Mouse (Mus musculus): ENCODE results near the gene Abca12.

Gene Abca12

DNA sequence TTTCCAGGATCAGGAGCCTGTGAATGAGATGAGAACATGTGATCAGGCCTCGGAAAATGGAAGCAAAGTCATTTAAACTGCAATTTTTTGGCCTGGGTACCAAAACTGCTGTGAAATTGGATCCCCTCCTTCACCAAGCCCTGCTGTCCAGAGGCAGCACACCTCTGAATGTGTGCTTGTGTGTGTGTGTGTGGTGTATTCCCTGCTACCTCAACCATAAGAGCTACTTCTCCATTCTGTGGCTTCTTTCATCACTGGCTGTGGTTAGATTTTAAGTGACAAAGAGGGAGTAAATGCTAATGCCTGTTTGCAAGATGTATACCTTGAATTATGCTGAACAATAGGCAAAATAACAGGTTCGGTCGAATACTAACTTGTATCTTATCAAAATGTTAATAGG lies 84.4 kb downstream of the Abca12 start:
- DNase-seq = no peak

DNA sequence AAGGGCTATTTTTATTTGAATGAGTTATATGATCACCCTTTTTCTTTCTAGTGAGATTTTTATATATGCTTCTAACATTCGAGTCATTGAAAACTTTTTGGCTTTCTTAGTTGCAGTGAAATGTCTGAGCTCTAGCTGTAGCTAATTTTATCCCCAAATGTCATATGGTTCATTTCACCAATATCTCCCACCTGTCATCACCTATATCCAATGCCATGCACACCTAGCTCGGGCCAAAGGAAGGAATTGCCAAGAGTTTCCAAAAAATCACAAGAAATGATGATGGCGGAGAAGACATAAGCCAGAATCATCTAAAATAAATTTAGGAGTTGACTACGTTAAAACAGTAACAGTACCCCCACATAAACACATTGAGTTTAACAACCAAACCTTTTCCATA lies 102.5 kb downstream of the Abca12 start:
- DNase-seq = no peak

DNA sequence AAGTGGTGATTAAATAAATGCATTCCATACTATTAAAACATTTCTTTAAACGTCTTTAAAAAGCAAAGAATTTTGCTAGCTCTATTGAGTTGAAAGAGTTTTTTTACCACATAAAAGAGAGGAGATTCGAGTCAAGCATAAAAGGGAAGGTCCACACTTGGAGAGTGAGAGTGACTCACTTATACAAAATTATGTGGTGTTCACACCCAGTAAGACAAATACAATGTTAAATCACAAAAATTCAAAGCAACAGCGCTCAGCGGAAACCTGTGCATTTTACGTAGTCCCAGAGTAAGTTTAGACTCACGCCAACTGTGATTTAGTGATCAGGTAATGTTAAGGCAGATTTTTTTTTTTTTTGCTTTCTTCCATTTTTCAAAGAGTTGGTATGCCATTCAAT lies 104.1 kb downstream of the Abca12 start:
- no peak for DNase-seq

DNA sequence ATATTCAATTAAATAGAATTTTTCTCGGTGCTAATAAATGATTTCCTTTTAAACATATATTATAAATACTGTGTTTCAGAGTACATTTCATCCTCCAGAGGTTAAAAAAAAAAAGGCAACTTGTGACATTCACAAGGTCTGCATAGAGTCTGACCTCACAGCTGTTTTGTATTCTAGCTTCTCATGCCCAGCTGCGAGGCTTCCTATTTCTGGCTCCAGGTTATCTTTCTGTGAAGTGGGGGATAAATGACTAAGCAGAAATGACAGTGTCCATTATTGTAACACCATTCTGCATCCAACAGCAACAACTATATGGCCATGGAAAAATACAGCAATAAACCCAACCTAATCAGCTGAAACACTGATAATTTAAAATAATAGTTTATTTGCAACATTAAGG lies 107.3 kb downstream of the Abca12 start:
- DNase-seq = no peak

DNA sequence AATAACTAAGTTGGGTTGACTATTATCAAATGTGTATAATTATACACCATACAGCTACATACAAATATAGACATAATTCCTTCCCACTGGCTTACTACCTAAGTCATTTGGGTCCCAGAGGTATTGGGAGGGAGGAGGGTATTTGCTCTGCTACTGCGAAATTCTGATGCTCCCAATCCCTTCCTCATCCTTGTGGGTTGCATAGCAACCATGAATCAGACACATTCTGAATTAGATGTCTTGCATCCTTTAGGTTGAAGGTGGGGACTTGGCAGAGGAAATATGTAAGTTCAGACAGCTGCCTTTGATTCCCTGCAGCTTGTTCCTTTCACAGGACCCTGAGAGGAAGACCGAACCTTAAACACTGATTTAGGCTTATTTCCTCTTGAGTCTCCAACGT lies 108.5 kb downstream of the Abca12 start:
- DNase-seq = no peak

DNA sequence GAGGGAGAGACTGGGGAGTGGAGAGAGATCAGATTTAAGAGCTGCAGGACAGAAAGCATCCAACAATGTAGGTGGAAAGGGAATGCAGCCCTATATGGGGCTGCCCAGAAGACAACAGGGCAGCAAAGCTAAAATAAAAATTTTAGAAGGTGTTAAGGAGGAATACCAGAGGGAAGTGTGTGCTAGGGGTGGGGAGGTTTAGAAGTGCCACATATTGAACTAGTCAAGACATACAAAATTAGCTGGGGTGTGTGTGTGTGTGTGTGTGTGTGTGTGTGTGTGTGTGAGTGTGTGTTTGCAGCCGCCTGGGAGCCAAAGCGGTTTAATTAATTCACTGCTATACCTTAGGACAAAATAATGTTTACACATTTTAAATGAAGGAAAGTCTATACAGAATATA lies 110.1 kb downstream of the Abca12 start:
- DNase-seq = no peak

DNA sequence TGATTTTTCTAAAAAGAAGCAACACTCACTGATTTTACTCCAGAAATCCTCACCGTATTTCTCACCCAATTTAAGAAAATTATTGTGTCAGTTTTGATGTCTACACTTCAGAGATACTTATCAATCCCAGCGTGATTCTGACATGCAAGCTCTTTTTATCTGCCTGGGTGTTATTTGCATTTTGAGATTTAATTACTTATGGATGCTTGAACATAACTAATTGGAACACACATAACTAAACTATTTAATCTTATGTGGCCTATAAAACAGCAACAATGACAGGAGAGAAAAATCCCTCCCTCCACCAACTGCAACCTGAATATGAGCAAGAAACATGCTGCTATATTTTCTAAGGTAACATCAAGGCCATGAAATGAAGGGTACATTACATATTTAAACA lies 117.7 kb downstream of the Abca12 start:
- DNase-seq = no peak

DNA sequence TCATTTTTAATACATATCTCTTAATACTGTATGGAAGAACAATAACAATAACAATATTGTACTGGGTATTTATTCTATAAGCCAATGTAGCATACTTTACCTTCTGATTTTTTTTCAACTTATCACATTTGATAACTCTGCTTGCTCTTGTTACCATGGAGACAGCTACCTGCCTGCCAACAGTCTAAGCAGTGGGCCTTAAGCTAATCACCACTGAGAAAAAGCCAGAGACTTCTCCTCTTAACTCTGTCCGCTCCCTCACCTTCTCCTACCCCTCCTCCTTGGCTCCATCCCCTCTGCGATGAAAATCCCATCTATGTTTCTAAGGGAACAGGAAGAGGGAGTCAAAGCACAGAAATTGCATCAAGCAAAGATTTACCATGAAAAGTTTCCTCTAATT lies 118.1 kb downstream of the Abca12 start:
- no peak for DNase-seq

DNA sequence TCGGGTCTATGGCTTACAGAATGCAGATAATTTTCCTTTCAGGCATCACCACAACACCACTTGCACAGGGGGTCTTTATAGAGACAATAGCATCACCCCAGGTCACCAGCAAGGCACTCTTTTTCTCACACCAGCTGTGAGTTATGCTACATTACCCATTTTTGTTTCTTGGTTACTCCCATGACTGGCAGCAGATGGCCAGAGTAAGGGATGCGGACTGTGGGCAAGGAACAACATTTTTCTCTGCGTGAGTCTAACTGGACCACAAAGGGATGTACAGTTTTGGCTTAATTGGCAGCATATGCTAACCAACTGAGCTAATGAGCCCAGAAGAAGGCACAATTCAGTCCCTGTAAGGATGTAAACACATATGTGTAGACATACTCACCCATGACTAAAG lies 122.8 kb downstream of the Abca12 start:
- no peak for DNase-seq

DNA sequence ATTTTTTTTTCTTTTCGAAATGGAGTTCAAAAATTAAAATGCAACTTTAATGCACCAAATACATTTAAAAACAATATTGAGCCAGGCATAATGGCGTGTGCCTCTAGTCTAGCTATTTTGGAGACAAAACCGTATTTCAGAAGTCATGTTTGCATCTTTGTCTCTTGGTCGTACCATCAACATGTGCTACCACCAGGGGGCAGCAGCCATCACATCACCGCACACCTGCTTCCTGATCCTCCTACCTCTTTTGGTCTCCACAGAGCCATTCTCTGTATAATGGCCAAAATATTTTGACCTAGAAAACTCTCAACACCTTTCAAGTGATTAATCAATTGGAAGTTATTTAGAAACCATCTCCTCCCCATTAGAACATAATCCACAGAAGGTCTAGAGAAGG lies 125.2 kb downstream of the Abca12 start:
- DNase-seq = peak in 1 of 2 experiments; percentile 53

DNA sequence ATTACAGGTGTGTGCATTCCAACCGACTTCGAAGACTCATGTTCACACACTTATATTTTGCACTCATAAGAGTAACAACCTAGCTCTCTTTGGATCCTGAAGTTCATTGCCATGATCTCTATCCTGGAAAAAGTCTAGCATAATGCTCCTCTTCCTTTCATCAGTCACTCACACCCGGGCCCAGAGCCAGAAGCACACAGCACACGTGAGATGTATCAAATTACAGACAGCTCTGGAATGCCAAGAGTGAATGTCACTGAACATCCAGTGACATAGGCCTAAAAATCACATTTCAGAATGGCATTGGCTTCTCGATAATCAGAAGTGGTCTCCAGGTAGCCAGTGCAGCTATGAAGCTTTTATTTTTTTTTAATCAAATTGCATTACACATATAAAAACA lies 137.8 kb downstream of the Abca12 start:
- no peak for DNase-seq

DNA sequence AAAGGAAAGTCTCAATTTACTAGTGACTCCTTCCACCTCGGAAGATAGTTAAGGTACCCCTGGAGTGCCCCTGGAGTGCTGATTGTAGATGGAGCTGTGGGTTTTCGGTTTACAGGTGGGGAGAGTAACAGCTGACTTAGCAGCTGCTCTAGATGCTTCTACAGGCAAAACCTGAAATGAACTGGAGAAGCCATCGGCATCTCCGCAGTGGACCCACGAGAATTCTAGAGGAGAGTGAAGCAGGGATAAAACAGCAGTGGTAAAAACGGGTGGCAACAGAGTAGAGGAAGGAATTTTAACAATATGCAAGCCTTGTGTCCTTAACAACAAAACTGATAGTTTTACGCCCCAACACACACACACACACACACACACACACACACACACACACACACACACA lies 142.2 kb downstream of the Abca12 start:
- DNase-seq = no peak

DNA sequence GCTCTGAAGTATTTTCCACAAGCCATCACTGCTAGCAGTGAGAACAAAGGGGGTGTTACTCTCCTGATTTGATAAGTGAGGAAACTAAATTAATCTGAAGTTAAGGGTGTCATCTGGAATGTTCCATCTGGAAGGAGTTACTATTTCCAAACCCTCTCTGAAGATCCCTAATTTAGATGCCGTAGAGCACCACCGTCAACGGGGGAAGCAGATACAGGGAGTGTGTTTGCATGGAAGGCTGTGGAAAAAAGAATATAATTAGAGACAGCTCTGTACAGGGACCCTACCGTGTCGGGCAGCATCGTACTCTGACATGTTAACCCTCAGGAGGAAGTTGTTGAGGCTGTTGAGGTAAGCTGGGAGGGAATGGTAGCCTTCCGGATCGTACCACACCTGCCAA lies 142.6 kb downstream of the Abca12 start:
- DNase-seq = no peak

DNA sequence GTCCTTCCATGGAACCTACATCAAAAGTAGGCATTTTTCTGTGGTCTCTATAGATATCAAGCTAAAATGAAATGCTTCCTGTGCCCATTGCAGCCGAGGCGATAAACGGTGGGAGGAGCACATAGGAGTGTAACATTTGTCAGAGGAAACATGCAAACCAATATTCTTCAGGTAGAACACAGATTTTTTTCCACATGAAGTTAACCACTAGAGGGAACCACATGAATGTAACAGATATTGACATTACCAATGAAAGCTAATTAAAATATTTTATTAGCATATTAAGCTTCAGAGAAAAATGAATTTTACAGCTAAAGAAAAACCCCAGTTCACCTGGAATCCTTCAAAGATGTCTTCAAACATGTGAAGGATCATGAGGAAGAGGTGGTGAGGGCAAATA lies 144.6 kb downstream of the Abca12 start:
- DNase-seq = no peak

DNA sequence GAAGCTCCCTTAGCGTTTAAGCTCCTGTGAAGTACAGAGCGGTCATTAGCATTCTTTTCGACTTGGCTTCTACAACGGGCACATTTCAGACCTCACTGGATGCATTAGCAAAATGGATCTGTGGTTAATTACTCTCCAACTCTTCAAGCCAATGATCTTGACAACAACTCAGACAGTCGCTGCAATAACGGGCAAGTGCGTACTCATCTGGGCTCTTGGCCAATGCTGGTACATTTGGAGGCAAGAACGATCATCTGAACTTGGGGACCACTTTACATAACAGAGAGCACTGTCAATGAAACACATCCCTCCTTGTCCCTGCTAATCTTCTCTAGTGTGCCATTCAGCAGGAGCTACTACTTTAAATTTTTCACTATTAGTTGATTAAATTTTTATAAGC lies 148.1 kb downstream of the Abca12 start:
- DNase-seq = no peak

DNA sequence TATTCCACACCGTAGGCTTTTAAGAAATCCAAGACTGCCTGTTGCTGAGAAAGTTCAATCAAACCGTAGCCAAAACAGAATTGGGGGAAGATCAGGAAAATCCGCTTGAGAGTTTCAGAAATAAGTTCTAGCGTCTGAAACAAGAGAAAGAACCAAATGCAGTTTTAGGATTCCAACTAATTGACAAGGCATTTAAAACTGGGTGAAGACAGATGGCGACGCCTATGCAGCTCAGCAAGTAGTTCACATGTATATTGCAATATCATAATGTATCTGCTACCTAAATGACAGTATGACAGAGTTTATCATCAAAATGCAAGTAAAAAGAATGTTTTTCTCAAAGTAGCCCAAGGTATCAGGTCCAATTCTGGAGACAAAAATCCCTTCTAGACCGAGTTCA lies 151.2 kb downstream of the Abca12 start:
- DNase-seq = no peak

DNA sequence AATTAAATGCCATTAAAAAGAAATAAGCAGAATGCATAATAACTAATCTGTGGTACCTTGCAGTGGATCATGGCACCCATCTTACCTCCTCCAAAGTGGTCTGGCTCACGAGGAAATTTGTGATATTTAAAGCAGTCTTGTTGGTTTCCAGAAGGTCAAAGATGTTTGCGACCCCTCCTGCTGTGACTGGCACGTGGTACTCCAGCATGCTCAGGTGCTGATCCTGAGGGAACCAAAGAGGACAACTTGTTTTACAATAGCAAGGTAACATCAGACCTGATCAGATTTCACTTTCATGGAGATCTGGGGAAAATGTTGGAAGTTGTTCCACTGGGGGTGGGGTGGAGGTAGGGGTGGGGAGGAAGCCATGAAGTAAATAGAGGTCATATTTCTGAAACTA lies 170.1 kb downstream of the Abca12 start:
- DNase-seq = no peak

DNA sequence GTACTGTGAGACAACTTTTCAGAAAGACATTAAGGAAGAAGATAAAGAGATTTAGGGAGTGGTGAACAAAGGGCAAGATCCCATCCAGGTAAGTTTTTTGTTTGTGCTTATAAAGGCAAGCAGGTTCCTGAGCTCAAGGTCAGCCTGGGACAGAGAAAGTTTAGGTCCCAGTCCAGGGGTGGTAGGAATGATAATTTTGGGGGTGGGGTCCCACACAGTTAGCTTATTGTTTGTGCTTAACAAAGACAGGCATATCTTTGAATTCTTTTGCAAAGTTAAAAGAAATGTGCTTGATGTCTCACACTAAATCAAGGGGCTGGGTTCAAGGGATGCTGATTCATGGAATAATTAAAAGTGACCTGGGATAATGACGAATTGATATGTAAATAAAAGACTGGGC lies 173.3 kb downstream of the Abca12 start:
- no peak for DNase-seq

DNA sequence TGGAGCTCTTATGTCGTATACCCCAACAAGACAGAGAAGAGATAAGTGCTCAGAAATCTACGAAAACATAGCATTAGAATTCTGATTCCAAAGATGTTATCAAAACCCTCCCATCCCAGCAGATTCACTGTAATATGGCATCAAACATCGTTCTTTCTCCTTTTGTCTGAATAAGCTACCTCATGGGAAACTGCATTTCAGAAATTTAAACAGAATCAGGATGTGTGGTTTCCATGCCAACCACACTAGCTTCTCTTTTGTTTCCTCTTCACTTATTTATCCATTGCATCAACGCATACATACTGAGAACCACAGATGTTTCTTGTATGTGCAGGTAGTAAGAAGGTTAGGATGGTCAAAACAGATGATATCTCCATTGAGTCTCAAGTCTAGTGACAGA lies 175.1 kb downstream of the Abca12 start:
- DNase-seq = no peak

DNA sequence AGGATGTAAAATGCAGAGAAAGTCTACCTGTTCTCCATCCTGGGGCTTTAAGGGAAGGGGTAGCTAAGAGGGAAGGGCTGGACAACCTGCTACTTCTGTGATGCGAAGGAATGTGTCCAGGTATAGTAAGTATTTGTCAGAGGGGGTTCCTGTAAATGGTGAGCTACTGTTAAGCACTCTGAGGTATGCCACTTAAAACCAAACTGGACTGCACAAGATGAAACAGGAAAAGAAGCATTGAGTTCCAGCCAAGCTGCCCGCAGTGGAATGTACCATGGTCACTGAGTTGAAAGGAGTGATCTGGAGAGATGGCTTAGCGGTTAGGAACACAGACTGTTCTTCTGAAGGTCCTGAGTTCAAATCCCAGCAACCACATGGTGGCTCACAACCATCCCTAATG lies 179.4 kb downstream of the Abca12 start:
- DNase-seq = no peak

DNA sequence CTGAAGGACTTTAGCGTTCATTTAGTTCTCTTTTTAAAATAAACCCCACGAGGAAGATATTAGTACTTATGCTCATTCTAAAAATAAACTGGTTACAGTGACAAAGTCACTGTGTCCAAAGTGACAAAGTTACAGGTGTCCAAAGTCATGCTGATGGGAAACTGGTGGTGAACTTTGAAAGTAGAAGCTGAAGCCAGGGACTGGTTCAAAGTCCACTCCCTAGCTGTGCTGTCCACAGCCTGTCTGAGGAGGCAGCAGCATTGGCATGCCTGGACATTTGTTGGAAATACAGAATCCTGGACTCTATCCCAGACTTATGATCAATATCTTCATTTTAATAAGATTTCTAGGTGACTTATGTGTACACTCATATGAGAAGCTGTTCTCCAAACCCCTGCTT lies 183.5 kb downstream of the Abca12 start:
- no peak for DNase-seq

DNA sequence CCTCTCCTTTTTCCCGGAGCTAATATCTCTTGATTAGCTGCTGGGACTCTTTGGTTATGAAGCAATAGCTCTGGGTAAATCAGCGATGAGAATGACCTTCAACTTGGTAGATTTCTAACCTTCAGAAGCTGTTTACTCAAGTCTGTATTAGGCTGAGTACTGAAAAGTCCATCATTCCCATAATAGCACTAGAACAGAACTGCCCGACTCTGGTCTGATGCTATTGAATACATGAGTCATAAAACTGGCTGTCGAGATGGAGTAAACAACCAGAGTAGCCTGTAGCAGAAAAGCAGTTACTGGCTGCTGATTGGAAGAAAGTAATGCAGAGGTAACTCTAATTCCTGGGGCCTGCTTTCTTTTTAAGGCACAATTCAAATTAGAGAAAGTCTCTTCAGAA lies 211.1 kb downstream of the Abca12 start:
- no peak for DNase-seq

DNA sequence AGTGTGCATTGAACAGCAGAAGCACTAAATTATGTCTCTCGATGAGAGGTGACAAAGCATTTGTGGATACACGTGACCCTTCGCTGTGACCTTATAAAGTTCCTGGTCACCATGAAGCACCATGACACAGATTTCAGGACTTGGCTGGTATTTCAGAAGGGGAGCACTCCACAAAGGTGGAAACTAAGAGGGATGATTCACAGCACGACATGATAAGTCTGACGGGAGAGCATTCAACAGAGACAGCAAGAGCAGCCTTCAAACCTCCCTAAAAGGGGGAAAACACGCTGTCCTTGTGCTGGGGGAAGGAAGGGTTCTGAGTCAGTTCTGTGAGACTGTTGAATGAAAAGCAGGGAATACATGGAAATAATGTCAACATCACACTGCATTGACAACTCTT lies 218.5 kb downstream of the Abca12 start:
- DNase-seq = no peak

DNA sequence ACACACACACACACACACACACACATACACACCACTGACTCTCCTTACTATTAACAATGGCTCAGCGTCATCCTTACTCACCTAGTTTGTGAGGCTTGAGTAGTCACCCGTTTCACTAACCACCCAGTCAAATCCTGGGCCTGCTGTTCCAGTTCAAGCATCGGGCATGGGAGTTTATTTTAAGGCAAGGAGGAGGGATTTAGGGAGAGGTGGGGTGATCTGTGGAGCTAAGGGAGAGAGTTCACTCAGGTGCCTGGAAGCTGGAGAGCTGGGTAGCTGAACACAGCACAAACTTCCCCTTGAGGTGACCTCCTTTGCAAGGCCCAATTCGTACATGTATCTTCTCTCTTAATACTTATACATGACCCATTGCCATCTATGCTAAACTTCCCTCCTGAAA lies 219.4 kb downstream of the Abca12 start:
- no peak for DNase-seq

DNA sequence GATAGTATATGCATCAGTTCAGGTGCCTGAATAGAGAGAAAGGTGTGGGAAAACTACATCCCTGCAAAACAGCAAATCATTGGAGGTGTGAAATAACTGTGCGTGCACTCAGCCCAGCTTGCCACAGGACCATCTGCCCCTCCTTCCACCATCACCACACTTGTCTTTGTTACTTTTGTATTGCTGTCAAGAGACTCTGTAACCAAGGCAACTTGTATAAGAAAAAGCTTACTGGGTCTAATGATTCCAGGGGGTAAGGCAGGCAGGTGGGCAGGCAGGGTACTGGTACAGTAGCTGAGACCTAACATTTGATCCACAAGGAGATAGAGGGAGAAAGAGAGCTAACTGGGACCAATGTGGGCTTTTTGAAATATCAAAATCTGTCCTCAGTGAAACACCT lies 220.8 kb downstream of the Abca12 start:
- no peak for DNase-seq

Measured in spleen, adult 18-20 months (tissue).